Mouse (Mus musculus): ENCODE results near the gene Sv2b. TPM values are rescaled to one million over a fixed set of nuclear protein-coding genes. Genes with fewer than 3 reads are reported as not detected.

Sv2b gene
- polyA plus RNA-seq, 1 experiment from 2014 or later: 1.9 TPM

GRCm38 (mm10) chr7:75175042-75175441, 134.0 kb downstream of the Sv2b start:
- H3K27ac ChIP-seq (ENCODE audit: low read depth): no peak overlapping the region
- 89% methylated on average over 3 of the region's 3 CpGs for WGBS
- H3K27me3 ChIP-seq (replicated peaks; ENCODE audit: control insufficient read depth, insufficient read depth, low read length): no peaks in the 10 kb centered on the region
- ATAC-seq (replicated peaks; ENCODE audit: low FRiP score, low TSS enrichment, low read depth) (no peak), DNase-seq (ENCODE audit: low spot score) (no peak)
- H3K4me1 ChIP-seq (replicated peaks; ENCODE audit: control insufficient read depth, insufficient read depth, low read length): no peaks in the 10 kb centered on the region
- H3K9me3 ChIP-seq (ENCODE audit: control insufficient read depth, low read length): no peaks in the 10 kb centered on the region
- no peaks in the 10 kb centered on the region for H3K36me3 ChIP-seq (ENCODE audit: control insufficient read depth, insufficient read depth, low read length)
- H3K9ac ChIP-seq (ENCODE audit: low read length): no peak overlapping the region
- H3K4me2 ChIP-seq (ENCODE audit: low read length): no peak overlapping the region
- no peak overlapping the region for H3K4me3 ChIP-seq (ENCODE audit: low read depth, low read length)

DNA sequence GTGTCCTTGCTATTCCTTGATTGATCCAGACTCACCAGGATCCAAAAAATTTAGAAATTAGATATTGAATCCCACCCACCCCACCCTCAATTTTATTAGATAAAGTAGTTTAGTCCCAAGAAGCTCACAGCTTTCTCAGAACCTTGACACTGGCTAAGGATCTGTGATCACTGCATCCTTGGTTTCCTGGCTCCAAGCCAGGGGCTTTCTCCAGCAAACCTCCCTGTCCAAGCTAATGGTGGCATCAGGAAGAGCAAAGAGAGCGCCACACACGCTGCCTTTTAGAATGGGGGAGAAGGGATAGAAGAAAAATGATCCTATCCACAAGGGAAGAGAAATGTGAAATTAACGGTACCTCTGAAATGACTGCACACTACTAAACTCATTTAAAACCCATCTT, 141.6 kb downstream of the Sv2b start:
- no peaks in the 10 kb centered on the region for H3K9me3 ChIP-seq (ENCODE audit: control insufficient read depth, low read length)
- H3K36me3 ChIP-seq (ENCODE audit: control insufficient read depth, insufficient read depth, low read length): no peaks in the 10 kb centered on the region
- 72% methylated on average over 3 of the region's 3 CpGs for WGBS
- no peaks in the 10 kb centered on the region for H3K4me1 ChIP-seq (replicated peaks; ENCODE audit: control insufficient read depth, insufficient read depth, low read length)
- no peak overlapping the region for H3K4me3 ChIP-seq (ENCODE audit: low read depth, low read length)
- H3K9ac ChIP-seq (ENCODE audit: low read length): no peak overlapping the region
- H3K27ac ChIP-seq (ENCODE audit: low read depth): no peak overlapping the region
- H3K27me3 ChIP-seq (replicated peaks; ENCODE audit: control insufficient read depth, insufficient read depth, low read length): no peaks in the 10 kb centered on the region
- no peak overlapping the region for H3K4me2 ChIP-seq (ENCODE audit: low read length)
- no peak for DNase-seq (ENCODE audit: low spot score)
- ATAC-seq (replicated peaks; ENCODE audit: low FRiP score, low TSS enrichment, low read depth): no peak

DNA sequence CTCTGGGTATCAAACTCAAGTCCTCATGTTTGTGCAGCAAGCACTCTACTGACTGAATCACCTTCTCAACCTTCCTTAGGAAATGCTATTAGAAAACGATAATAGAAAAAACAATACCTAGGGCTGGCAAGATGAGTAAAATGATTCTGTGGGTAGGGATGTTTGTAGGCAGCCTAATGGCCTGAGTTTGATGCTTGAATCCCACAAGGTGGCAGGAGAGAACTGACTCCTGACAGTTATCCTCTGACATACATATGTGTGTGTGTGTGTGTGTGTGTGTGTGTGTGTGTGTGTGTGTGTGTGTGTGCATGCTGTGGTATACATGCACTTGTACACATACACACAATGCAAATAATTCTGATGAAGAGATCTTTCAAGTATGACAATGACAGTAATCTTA, 161.9 kb downstream of the Sv2b start:
- no peaks in the 10 kb centered on the region for H3K36me3 ChIP-seq (ENCODE audit: control insufficient read depth, insufficient read depth, low read length)
- no peak overlapping the region for H3K4me2 ChIP-seq (ENCODE audit: low read length)
- DNase-seq (ENCODE audit: low spot score): no peak
- H3K9ac ChIP-seq (ENCODE audit: low read length): no peak overlapping the region
- 0 out of 2 replicates have a peak, but pooled peaks cover 3% of the 10 kb centered on the region for H3K4me1 ChIP-seq (replicated peaks; ENCODE audit: control insufficient read depth, insufficient read depth, low read length)
- H3K4me3 ChIP-seq (ENCODE audit: low read depth, low read length): no peak overlapping the region
- no peak for ATAC-seq (replicated peaks; ENCODE audit: low FRiP score, low TSS enrichment, low read depth)
- no peaks in the 10 kb centered on the region for H3K27me3 ChIP-seq (replicated peaks; ENCODE audit: control insufficient read depth, insufficient read depth, low read length)
- WGBS: 81% methylated on average over 1 of the region's 1 CpGs
- H3K9me3 ChIP-seq (ENCODE audit: control insufficient read depth, low read length): no peaks in the 10 kb centered on the region
- H3K27ac ChIP-seq (ENCODE audit: low read depth): no peak overlapping the region

DNA sequence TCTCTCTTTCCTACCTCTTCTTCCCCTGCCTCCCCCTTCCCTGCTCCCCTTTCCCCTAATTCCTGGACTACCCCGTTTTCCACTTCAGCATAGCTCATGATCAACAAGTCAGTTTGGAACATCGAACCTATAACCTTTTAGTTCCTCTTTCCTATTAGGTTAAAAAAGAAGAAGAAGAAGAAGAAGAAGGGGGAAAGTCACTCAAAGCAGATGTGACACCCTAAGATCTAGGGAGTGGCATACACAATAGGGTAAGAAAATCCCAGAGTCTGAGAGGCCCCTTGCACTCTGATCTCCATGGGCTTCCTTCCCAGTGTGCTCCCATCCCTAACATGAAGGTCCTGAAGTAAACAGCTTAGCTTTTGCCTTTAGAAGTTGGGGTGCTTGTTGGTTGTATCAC, 166.3 kb downstream of the Sv2b start:
- ATAC-seq (replicated peaks; ENCODE audit: low FRiP score, low TSS enrichment, low read depth) (no peak), DNase-seq (ENCODE audit: low spot score) (peak; percentile 23)
- no peak overlapping the region for H3K4me2 ChIP-seq (ENCODE audit: low read length)
- no peak overlapping the region for H3K4me3 ChIP-seq (ENCODE audit: low read depth, low read length)
- H3K27ac ChIP-seq (ENCODE audit: low read depth): no peak overlapping the region
- no peaks in the 10 kb centered on the region for H3K36me3 ChIP-seq (ENCODE audit: control insufficient read depth, insufficient read depth, low read length)
- no peak overlapping the region for H3K9ac ChIP-seq (ENCODE audit: low read length)
- H3K4me1 ChIP-seq (replicated peaks; ENCODE audit: control insufficient read depth, insufficient read depth, low read length): peaks cover 9% of the 10 kb centered on the region; the same call in 1 of the 2 replicates
- WGBS: 50% methylated on average over 2 of the region's 2 CpGs
- H3K27me3 ChIP-seq (replicated peaks; ENCODE audit: control insufficient read depth, insufficient read depth, low read length): no peaks in the 10 kb centered on the region
- H3K9me3 ChIP-seq (ENCODE audit: control insufficient read depth, low read length): no peaks in the 10 kb centered on the region

DNA sequence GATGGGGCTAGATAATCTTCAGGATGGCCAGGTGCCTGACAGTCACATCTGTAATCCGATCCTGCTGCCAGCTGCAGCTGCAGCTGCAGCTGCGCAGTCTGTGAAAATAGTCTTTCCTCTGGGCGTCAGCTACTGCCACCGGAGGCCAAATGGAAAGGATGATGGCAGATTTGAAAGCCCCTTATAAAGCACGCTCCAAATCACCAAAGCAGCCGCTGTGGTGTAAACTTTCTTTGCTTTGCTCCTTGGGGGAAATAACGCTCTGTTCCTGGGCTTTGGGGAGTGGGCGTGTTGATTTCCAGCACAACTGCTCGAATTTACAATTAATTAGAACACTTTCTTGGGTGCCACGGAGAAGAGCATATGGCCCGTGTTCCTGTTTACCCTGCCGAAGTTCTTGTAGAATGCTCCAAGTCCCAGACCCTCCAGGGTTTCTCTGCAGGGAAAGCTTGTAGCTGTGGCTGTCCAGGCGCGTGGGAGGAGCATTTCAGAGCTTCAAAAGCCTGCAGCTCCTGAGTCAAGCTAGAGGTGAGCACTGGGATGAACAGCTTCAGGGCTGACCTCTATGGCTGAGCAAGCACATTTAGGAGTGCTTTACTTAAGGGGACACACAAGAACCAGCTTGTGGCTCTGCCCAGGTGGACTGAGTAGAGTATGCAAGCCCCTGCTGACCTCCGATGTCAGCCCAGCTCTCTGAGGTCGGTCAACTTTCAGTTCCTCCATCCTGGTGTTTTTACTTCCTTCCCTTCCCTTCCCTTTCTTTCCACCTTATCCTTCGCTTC, 167.0 kb downstream of the Sv2b start:
- Histone ChIP-seq H3K4me3 (ENCODE audit: low read depth, low read length) (peak overlapping the region; percentile 21), H3K9me3 (ENCODE audit: control insufficient read depth, low read length) (no peaks in the 10 kb centered on the region), H3K27me3 (replicated peaks; ENCODE audit: control insufficient read depth, insufficient read depth, low read length) (no peaks in the 10 kb centered on the region), H3K27ac (ENCODE audit: low read depth) (no peak overlapping the region), H3K9ac (ENCODE audit: low read length) (no peak overlapping the region), H3K4me2 (ENCODE audit: low read length) (peak overlapping the region; percentile 54), H3K4me1 (replicated peaks; ENCODE audit: control insufficient read depth, insufficient read depth, low read length) (peaks cover 9% of the 10 kb centered on the region; the same call in 1 of the 2 replicates), H3K36me3 (ENCODE audit: control insufficient read depth, insufficient read depth, low read length) (no peaks in the 10 kb centered on the region)
- WGBS: 7% methylated on average over 17 of the region's 17 CpGs
- ATAC-seq (replicated peaks; ENCODE audit: low FRiP score, low TSS enrichment, low read depth): no peak
- peak; percentile 58 for DNase-seq (ENCODE audit: low spot score)

DNA sequence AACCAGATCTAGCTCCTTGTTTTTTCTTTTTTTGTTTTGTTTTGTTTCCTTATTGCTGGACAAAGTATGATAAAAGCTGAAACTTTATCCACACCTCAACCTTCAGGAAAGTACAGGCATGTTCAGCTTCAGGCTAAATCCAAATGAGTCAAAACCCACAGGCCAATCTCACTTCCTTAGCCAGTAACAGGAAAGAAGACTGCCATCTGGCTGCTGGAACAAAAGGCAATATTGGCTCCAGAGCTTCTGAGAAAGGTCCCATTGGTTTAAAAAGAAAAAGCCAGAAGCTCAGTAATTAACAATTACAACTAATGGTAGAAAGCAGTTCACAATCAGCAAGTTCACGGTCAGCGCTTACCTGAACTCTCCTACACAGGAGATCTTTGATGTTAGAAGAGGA, 169.8 kb downstream of the Sv2b start:
- Histone ChIP-seq H3K9me3 (ENCODE audit: control insufficient read depth, low read length) (no peaks in the 10 kb centered on the region), H3K9ac (ENCODE audit: low read length) (no peak overlapping the region), H3K4me1 (replicated peaks; ENCODE audit: control insufficient read depth, insufficient read depth, low read length) (peaks cover 9% of the 10 kb centered on the region; the same call in 1 of the 2 replicates), H3K27me3 (replicated peaks; ENCODE audit: control insufficient read depth, insufficient read depth, low read length) (no peaks in the 10 kb centered on the region), H3K36me3 (ENCODE audit: control insufficient read depth, insufficient read depth, low read length) (no peaks in the 10 kb centered on the region), H3K4me2 (ENCODE audit: low read length) (no peak overlapping the region), H3K27ac (ENCODE audit: low read depth) (no peak overlapping the region), H3K4me3 (ENCODE audit: low read depth, low read length) (no peak overlapping the region)
- ATAC-seq (replicated peaks; ENCODE audit: low FRiP score, low TSS enrichment, low read depth) (no peak), DNase-seq (ENCODE audit: low spot score) (no peak)
- 89% methylated on average over 2 of the region's 2 CpGs for WGBS

- Histone ChIP-seq H3K36me3 (ENCODE audit: control insufficient read depth, insufficient read depth, low read length) (no peaks in the 10 kb centered on the region), H3K27me3 (replicated peaks; ENCODE audit: control insufficient read depth, insufficient read depth, low read length) (no peaks in the 10 kb centered on the region), H3K4me3 (ENCODE audit: low read depth, low read length) (no peak overlapping the region), H3K27ac (ENCODE audit: low read depth) (no peak overlapping the region), H3K9me3 (ENCODE audit: control insufficient read depth, low read length) (no peaks in the 10 kb centered on the region), H3K9ac (ENCODE audit: low read length) (no peak overlapping the region), H3K4me1 (replicated peaks; ENCODE audit: control insufficient read depth, insufficient read depth, low read length) (no peaks in the 10 kb centered on the region), H3K4me2 (ENCODE audit: low read length) (no peak overlapping the region)
- WGBS: 27% methylated on average over 15 of the region's 15 CpGs
- peak; percentile 62 for DNase-seq (ENCODE audit: low spot score)
- ATAC-seq (replicated peaks; ENCODE audit: low FRiP score, low TSS enrichment, low read depth): peak; percentile 75
Measured at GRCm38 (mm10) chr7:75134710-75135617, 174.1 kb downstream of the Sv2b start.

GRCm38 (mm10) chr7:75128036-75128435, 181.0 kb downstream of the Sv2b start:
- no peak overlapping the region for H3K27ac ChIP-seq (ENCODE audit: low read depth)
- no peak overlapping the region for H3K4me2 ChIP-seq (ENCODE audit: low read length)
- no peak overlapping the region for H3K9ac ChIP-seq (ENCODE audit: low read length)
- H3K4me1 ChIP-seq (replicated peaks; ENCODE audit: control insufficient read depth, insufficient read depth, low read length): no peaks in the 10 kb centered on the region
- ATAC-seq (replicated peaks; ENCODE audit: low FRiP score, low TSS enrichment, low read depth) (no peak), DNase-seq (ENCODE audit: low spot score) (no peak)
- H3K27me3 ChIP-seq (replicated peaks; ENCODE audit: control insufficient read depth, insufficient read depth, low read length): no peaks in the 10 kb centered on the region
- WGBS: 91% methylated on average over 4 of the region's 4 CpGs
- H3K4me3 ChIP-seq (ENCODE audit: low read depth, low read length): no peak overlapping the region
- no peaks in the 10 kb centered on the region for H3K9me3 ChIP-seq (ENCODE audit: control insufficient read depth, low read length)
- H3K36me3 ChIP-seq (ENCODE audit: control insufficient read depth, insufficient read depth, low read length): no peaks in the 10 kb centered on the region

Data from intestine, embryonic 14.5 days (tissue).